Mouse (Mus musculus): ENCODE results near the gene Ptma. TPM values are rescaled to one million over a fixed set of nuclear protein-coding genes. Genes with fewer than 3 reads are reported as not detected.
"Not testable (repeated sequence)": the region's sequence is repeated elsewhere in the genome, so short reads cannot be mapped to it uniquely, and the experiment has no call there.

Ptma gene
- total RNA-seq (2021), result 100 to 1,000 TPM; 336 to 423 TPM
- long read RNA-seq, experiment 1, transcript Ptma-201 (5 exons, 1,216 nt), result major isoform, 225 of 250 reads
- long read RNA-seq, experiment 1, partial matches to known transcripts, result 7 of 250 reads
- long read RNA-seq, experiment 1, other reads (novel, unspliced or antisense), result 17 of 250 reads
- long read RNA-seq, experiment 2, transcript Ptma-201 (5 exons, 1,216 nt), result major isoform, 153 of 174 reads
- long read RNA-seq, experiment 2, partial matches to known transcripts, result 9 of 174 reads
- long read RNA-seq, experiment 2, other reads (novel, unspliced or antisense), result 12 of 174 reads

- intact Hi-C loops (cut with DNase I), result no loop called here
- DNase-seq (ENCODE audit: low spot score in 2 of 2), result peak; percentile 99 to 100
These were observed at the start of gene Ptma for GRCm38 (mm10) chr1:86526116-86526788. Ptma (plus strand) TSS chr1:86526726.

- DNase-seq (ENCODE audit: low spot score in 2 of 2), result no peak
- intact Hi-C loops (cut with DNase I), result no loop called here
These were observed 48.7 kb upstream of the Ptma start for GRCm38 (mm10) chr1:86477738-86478285.

DNA sequence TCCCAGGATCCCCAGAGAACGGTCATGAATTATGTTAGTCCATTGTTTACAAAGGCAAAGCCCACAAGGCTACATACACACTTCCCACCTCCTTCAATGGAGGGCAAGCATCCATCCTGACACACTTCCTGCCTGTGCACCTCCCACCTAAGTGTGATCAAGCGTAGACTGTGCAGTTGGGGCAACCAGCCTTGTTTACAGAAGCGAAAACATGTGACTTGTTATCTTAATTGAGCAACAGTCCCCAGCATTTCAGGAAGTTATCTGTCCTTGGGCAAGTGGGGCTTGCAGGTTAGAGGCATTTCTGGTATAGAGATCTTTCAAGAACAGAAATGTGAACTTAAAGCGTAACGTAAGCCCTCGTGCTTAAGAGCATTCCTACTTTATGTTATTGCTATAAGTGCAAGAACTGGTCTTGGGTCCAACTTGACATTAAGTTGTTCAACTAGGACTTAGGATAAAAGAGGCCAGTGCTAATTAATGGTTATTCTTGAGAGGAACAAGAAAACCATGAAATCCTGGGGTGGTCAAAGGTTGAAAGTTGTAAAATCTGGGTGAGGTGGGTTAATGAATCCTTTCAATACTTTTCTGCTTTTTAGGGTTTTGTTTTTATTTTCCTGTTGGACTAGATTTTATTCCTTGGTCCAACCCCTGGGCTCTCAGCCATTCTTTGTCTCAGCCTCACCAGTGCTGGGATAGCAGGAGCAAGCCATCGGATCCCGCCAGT is 47.3 kb upstream of the Ptma start:
- intact Hi-C loops (cut with DNase I), result no loop called here
- no peak for DNase-seq (ENCODE audit: low spot score in 2 of 2)

DNA sequence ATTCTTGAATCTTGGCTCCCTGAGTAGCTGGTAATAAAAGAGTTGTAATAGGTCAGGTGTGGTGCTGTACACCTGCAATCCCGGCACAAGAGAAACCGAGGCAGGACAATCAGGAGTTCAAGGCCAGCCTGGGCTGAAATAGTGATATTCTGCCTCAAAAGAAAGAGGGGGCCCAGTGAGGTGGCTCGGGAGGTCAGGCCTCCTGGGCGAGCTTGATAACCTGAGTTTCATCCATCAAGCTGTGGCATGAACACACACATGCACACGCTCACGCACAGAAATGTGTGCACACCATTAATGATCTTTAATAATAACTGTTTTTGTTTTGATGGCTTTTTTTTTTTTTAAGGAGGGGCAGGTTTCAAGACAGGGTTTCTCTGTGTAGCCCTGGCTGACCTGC is 46.2 kb upstream of the Ptma start:
- intact Hi-C loops (cut with DNase I), result no loop called here

GRCm38 (mm10) chr1:86480735-86481447 is 45.6 kb upstream of the Ptma start:
- DNase-seq (ENCODE audit: low spot score in 2 of 2), result no peak
- intact Hi-C loops (cut with DNase I), result no loop called here

More for the DNA sequence above, 46.2 kb upstream of the Ptma start:
- DNase-seq (ENCODE audit: low spot score in 2 of 2), result no peak

GRCm38 (mm10) chr1:86481468-86481867 is 45.1 kb upstream of the Ptma start:
- intact Hi-C loops (cut with DNase I), result no loop called here
- no peak for DNase-seq (ENCODE audit: low spot score in 2 of 2)

DNA sequence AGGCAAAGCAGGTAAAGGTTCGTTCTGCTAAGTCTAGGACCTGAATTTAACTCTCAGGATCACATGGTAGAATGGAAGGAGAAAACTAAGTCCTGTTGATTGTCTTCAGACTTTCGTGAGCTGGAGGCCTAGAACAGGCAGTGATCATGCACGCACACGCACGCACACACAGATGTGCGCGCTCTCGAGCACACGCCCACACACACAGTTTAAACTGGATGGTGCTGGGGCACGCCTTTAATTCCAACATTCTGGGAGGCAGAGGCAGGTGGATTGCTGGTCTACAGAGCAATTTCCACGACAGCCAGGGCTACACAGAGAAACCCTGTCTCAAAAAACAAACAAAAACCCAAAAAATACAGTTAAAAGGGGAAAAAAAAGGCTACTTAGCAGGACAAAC is 44.2 kb upstream of the Ptma start:
- intact Hi-C loops (cut with DNase I), result no loop called here
- no peak for DNase-seq (ENCODE audit: low spot score in 2 of 2)

- intact Hi-C loops (cut with DNase I), result no loop called here
- no peak for DNase-seq (ENCODE audit: low spot score in 2 of 2)
These were observed 43.8 kb upstream of the Ptma start for GRCm38 (mm10) chr1:86482761-86483160.

- intact Hi-C loops (cut with DNase I), result no loop called here
- DNase-seq (ENCODE audit: low spot score in 2 of 2), result no peak
These were observed 41.2 kb upstream of the Ptma start for GRCm38 (mm10) chr1:86485346-86485745.

GRCm38 (mm10) chr1:86485858-86486257 is 40.7 kb upstream of the Ptma start:
- DNase-seq (ENCODE audit: low spot score in 2 of 2); intact Hi-C loops (cut with DNase I): not testable (repeated sequence)

- intact Hi-C loops (cut with DNase I), result loop anchor here (1.0 kb wide), 2 partner anchors 39 to 44 kb away; no protein-coding TSS in a partner anchor
These were observed 39.7 kb upstream of the Ptma start for GRCm38 (mm10) chr1:86486703-86487294.

GRCm38 (mm10) chr1:86487295-86487907 is 39.1 kb upstream of the Ptma start:
- peak; percentile 100 for DNase-seq (ENCODE audit: low spot score in 2 of 2)
- intact Hi-C loops (cut with DNase I), result loop anchor here (1.0 kb wide), 2 partner anchors 38 to 45 kb away; no protein-coding TSS in a partner anchor

More at GRCm38 (mm10) chr1:86486703-86487294, 39.7 kb upstream of the Ptma start:
- no peak for DNase-seq (ENCODE audit: low spot score in 2 of 2)

GRCm38 (mm10) chr1:86487908-86488314 is 38.6 kb upstream of the Ptma start:
- DNase-seq (ENCODE audit: low spot score in 2 of 2), result no peak
- intact Hi-C loops (cut with DNase I), result loop anchor here (1.0 kb wide), 2 partner anchors 37 to 46 kb away; no protein-coding TSS in a partner anchor

DNA sequence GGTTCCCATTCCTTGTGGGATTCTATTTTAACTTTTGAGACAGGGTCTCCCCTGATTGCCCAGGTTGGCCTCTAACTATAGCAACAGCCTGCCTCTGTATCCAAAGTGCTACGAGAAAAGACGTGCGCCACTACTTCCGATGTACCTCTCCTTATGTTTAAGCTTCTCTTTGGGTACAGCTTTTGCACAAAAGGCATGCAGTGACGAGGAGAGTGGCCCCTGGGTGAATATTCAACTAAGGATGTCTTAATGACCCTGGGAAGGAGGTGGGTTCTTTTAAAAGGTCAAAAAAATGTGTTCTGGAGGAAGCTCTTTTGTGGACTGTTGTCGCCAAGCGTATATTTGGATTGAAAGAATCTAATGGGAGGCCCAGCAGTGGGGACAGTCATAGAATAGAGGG is 38.2 kb upstream of the Ptma start:
- no peak for DNase-seq (ENCODE audit: low spot score in 2 of 2)
- intact Hi-C loops (cut with DNase I), result no loop called here

DNA sequence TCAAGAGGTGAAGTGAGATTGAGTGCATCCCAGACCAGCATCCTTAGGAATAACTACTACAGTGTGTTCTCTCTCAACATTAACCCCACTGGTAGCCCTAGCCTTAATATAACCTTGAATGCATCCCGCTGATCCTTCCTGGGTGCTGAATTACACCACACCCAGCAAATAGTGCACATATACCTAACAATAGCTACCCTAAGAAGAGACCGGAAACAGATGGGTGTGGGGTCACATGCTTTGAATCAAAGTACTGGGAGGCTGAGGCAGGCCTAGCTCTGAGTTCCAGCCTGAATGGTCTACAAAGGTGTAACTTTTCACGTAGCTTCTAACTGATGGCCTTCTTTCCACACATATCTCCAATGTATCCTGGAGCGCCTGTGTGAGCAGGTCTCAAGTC is 37.8 kb upstream of the Ptma start:
- intact Hi-C loops (cut with DNase I), result no loop called here
- no peak for DNase-seq (ENCODE audit: low spot score in 2 of 2)

DNA sequence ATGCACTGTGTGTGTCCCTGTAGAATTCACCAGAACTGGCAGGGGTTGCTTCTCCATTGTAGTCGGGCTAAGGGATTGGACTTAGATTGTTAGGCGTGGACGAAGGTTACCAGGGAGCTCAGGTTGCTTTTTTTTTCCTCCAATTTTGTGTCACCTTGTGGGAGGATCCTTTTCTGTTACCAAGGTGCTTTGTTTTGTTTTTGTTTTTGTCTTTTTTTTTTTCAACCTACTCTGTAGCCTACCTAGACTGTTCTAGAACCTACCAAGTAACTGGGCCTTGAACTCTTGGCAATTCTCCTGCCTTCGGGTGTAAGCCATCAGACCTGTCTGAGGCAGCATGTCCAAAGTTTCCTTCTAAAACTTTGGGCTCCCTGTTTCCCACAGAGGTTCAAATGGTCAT is 36.6 kb upstream of the Ptma start:
- no peak for DNase-seq (ENCODE audit: low spot score in 2 of 2)
- intact Hi-C loops (cut with DNase I), result no loop called here

DNA sequence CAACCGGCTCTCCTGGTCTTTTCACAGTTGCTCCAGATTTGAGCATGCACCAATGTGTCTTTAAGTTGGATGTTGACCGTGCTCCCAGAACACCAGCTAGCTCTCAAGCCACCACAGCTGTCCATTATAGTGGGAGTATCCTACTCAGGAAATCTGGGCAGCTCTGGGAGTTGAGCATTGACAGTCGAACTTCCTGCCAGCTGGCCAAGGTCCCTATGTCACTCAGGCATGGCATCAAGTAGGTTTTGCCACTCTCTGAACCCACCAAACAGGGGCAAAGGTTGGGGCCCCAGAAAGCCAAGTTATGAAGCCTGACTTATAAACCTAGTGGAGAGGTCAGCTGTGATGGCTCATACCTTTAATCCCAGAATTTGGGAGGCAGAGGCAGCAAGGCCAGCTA is 35.8 kb upstream of the Ptma start:
- no peak for DNase-seq (ENCODE audit: low spot score in 2 of 2)
- intact Hi-C loops (cut with DNase I), result no loop called here

GRCm38 (mm10) chr1:86491533-86492094 is 34.9 kb upstream of the Ptma start:
- intact Hi-C loops (cut with DNase I), result no loop called here
- DNase-seq (ENCODE audit: low spot score in 2 of 2), result no peak
